Mouse (Mus musculus) bone marrow, adult 2 months (tissue): Measurements from ENCODE around the gene Ddx27. TPM values are rescaled to one million over a fixed set of nuclear protein-coding genes. Genes with fewer than 3 reads are reported as not detected.
A peak's percentile ranks its signal among the peaks of the same experiment; 100 is the strongest.

ENCODE experiments used
- H3K27ac ChIP-seq: fragments of 200-500 bp; 2 replicates; pipeline ENCODE4 v1.5.1; 2012; ENCODE audit warnings: low read depth, mild to moderate bottlenecking, control low read depth, inconsistent platforms, low read length; ENCODE audit not compliant: control insufficient read depth, poor library complexity, insufficient read depth
- H3K4me1 ChIP-seq: fragments of 200-500 bp; 2 replicates; pipeline ENCODE4 v1.6.1; 2011; ENCODE audit warnings: low read length; ENCODE audit not compliant: control insufficient read depth, insufficient read depth
- H3K4me3 ChIP-seq: fragments of 200-500 bp; replicated peaks from 2 replicates; pipeline ENCODE3; 2011; ENCODE audit warnings: mild to moderate bottlenecking, low read depth, low read length, control low read depth; ENCODE audit not compliant: control insufficient read depth
- CTCF ChIP-seq: fragments of 200-500 bp; IDR thresholded peaks from 2 replicates; pipeline ENCODE4 v1.5.1; 2011; ENCODE audit warnings: low read length, control low read depth; ENCODE audit not compliant: control insufficient read depth, insufficient read depth
- POLR2A ChIP-seq: fragments of 200-500 bp; IDR thresholded peaks from 2 replicates; pipeline ENCODE4 v1.6.1; 2011; ENCODE audit warnings: low read depth, mild to moderate bottlenecking, control low read depth, low read length, borderline replicate concordance; ENCODE audit not compliant: control insufficient read depth
- WGBS: fragments of 180-500 bp; shearing (Covaris S2); methylation state at CpG from one replicate; pipeline ENCODE4 v1.1.7; 2018; 5-methylcytosine and 5-hydroxymethylcytosine counted together
- polyA plus RNA-seq: library from polyadenylated mRNA; stranded (reverse); fragments of >200 nt; gene quantifications from 2 replicates; pipeline ENCODE4 v1.2.4, GENCODE M21; 2011; ENCODE audit warnings: low replicate concordance; ENCODE audit not compliant: missing spikeins, insufficient read depth, insufficient read length

Gene Ddx27
- polyA plus RNA-seq, 1 experiment = 54.4 TPM

GRCm38 (mm10) chr2:167071266-167071640, 56.3 kb downstream of the Ddx27 start:
- Histone ChIP-seq H3K27ac (no peak overlapping the region), H3K4me3 (peak overlapping the region; percentile 25), H3K4me1 (no peaks in the 10 kb centered on the region; the same call in 1 of the 2 replicates)
- 19% methylated on average over 12 of the region's 12 CpGs for WGBS
- no peak for TF ChIP-seq CTCF
- TF ChIP-seq POLR2A = no peak

GRCm38 (mm10) chr2:167071641-167072601, 56.9 kb downstream of the Ddx27 start:
- no peak overlapping the region for H3K27ac ChIP-seq

GRCm38 (mm10) chr2:167074587-167074986, 59.6 kb downstream of the Ddx27 start:
- 75% methylated on average over 5 of the region's 5 CpGs for WGBS
- TF ChIP-seq POLR2A = no peak
- no peak for TF ChIP-seq CTCF
- no peak overlapping the region for H3K27ac ChIP-seq
- H3K4me1 ChIP-seq = no peaks in the 10 kb centered on the region; the same call in 1 of the 2 replicates
- H3K4me3 ChIP-seq = no peak overlapping the region

More at GRCm38 (mm10) chr2:167071641-167072601, 56.9 kb downstream of the Ddx27 start:
- WGBS = 7% methylated on average over 22 of the region's 22 CpGs
- TF ChIP-seq CTCF (peak; percentile 100), POLR2A (0 out of 2 replicates have a peak, but pooled peaks have one; percentile 11)
- H3K4me3 ChIP-seq = peak overlapping the region; percentile 25
- no peaks in the 10 kb centered on the region; the same call in 1 of the 2 replicates for H3K4me1 ChIP-seq

- WGBS = 88% methylated on average over 4 of the region's 4 CpGs
- no peak for TF ChIP-seq CTCF
- TF ChIP-seq POLR2A = no peak
These were observed 61.4 kb downstream of the Ddx27 start for GRCm38 (mm10) chr2:167076352-167076751.

GRCm38 (mm10) chr2:167076759-167077158, 61.8 kb downstream of the Ddx27 start:
- 72% methylated on average over 2 of the region's 2 CpGs for WGBS
- H3K27ac ChIP-seq = no peak overlapping the region
- H3K4me3 ChIP-seq = no peak overlapping the region
- peaks cover 2% of the 10 kb centered on the region; the same call in 1 of the 2 replicates for H3K4me1 ChIP-seq
- TF ChIP-seq POLR2A = no peak
- no peak for TF ChIP-seq CTCF

More at GRCm38 (mm10) chr2:167076352-167076751, 61.4 kb downstream of the Ddx27 start:
- peaks cover 2% of the 10 kb centered on the region; the same call in 1 of the 2 replicates for H3K4me1 ChIP-seq
- H3K4me3 ChIP-seq = no peak overlapping the region
- H3K27ac ChIP-seq = no peak overlapping the region

GRCm38 (mm10) chr2:167077199-167077962, 62.4 kb downstream of the Ddx27 start:
- 79% methylated on average over 11 of the region's 11 CpGs for WGBS
- H3K4me3 ChIP-seq = no peak overlapping the region
- TF ChIP-seq CTCF (no peak), POLR2A (no peak)
- peaks cover 6% of the 10 kb centered on the region for H3K4me1 ChIP-seq
- no peak overlapping the region for H3K27ac ChIP-seq

GRCm38 (mm10) chr2:167078486-167078885, 63.5 kb downstream of the Ddx27 start:
- Histone ChIP-seq H3K27ac (no peak overlapping the region), H3K4me3 (no peak overlapping the region), H3K4me1 (peaks cover 7% of the 10 kb centered on the region)
- WGBS = 45% methylated on average over 7 of the region's 7 CpGs
- no peak for TF ChIP-seq POLR2A
- no peak for TF ChIP-seq CTCF

- Histone ChIP-seq H3K4me1 (peaks cover 7% of the 10 kb centered on the region), H3K27ac (no peak overlapping the region), H3K4me3 (no peak overlapping the region)
- TF ChIP-seq CTCF = no peak
- no peak for TF ChIP-seq POLR2A
- 63% methylated on average over 9 of the region's 9 CpGs for whole genome bisulfite sequencing
These were observed 64.0 kb downstream of the Ddx27 start for GRCm38 (mm10) chr2:167078931-167079495.
